Mouse (Mus musculus) left cerebral cortex, postnatal 4 days (tissue): ENCODE results near the gene Atp8a2. TPM values are rescaled to one million over a fixed set of nuclear protein-coding genes. Genes with fewer than 3 reads are reported as not detected.
A peak's percentile ranks its signal among the peaks of the same experiment; 100 is the strongest.

ENCODE experiments used
- DNase-seq: peaks from one replicate; pipeline ENCODE4 v3.0.0-alpha.2; 2022
- intact Hi-C: fragments of 180-260 bp; cut with DNase I; formaldehyde crosslinking; loops from one replicate; pipeline ENCODE4 v1.15.1; 2025
- total RNA-seq, 2 experiments: library from RNA; stranded (reverse); gene quantifications; 2 replicates each; pipeline ENCODE4 v1.2.3; 2021

Atp8a2 gene
- total RNA-seq, 2 experiments from 2014 or later = 95.4 to 98.7 TPM

DNA sequence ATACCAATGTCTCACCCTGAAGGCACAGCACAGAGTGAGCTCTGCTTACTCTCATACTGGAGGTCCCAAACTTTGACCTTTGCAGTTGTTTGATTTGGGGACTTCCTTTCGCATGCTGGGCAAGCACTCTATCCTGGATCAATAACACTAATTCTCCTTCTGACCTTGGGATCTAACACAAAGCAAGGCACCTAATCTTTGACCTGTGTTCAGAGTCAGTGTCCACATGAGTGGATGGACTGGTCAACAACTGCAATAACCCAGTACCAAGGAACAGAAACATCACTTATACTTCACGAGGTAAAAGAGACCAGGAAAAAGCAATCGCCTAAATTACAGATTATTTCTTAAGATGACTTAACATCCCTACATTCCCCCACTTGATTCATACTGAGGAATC is 136.0 kb downstream of the Atp8a2 start:
- intact Hi-C loops = no loop called here

DNA sequence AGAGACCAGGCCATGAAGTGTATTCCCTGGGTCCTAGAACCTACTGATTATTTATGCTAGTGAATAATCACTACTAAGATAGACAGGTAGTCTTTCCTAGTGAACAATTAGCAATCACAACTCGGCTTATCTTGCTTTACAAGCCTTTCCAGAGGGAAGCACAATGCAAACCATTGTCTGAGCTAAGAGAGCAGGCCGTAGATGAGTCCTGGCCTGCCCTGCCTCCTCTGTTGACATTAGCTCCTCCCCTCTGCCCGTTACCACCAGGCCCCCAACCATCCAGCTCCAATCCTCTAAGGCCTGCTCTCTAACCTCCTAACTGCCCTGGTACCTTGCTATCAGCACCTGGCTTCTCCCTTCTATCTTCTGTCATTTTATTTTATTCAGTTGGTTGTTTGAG is 138.1 kb downstream of the Atp8a2 start:
- intact Hi-C loops = no loop called here
- DNase-seq = no peak

More for the DNA sequence above, 136.0 kb downstream of the Atp8a2 start:
- no peak for DNase-seq

- intact Hi-C loops = no loop called here
- no peak for DNase-seq
These were observed 141.7 kb downstream of the Atp8a2 start for GRCm38 (mm10) chr14:60055231-60055630.

DNA sequence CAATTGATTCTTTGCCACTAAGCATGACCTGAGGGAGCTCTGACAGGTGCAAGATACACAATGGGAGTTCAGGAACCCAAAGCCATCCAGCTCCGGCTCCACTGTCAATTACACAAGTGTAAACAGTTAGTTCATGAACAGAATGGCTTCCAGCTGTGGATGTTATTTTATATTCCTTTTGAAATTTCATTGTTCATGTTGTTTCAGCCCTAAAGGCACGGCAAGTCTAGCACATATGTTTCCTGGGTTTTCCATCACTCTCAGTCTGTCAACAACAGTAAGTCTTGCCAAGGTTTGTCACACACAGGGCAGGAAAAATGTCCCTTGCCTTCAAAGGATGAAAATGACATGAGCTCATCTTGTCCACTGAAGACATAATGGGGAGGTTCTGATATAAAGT is 166.3 kb downstream of the Atp8a2 start:
- no peak for DNase-seq
- intact Hi-C loops = no loop called here

- no peak for DNase-seq
- intact Hi-C loops = no loop called here
These were observed 169.8 kb downstream of the Atp8a2 start for GRCm38 (mm10) chr14:60027139-60027538.

GRCm38 (mm10) chr14:60026647-60027046 is 170.3 kb downstream of the Atp8a2 start:
- DNase-seq = peak; percentile 46
- intact Hi-C loops = no loop called here

GRCm38 (mm10) chr14:60015891-60016290 is 181.1 kb downstream of the Atp8a2 start:
- DNase-seq = peak; percentile 85
- intact Hi-C loops = loop anchor here (2.0 kb wide), 1 partner anchor 411 kb away; no protein-coding TSS in a partner anchor

GRCm38 (mm10) chr14:60001801-60002200 is 195.2 kb downstream of the Atp8a2 start:
- intact Hi-C loops = no loop called here
- DNase-seq = no peak

DNA sequence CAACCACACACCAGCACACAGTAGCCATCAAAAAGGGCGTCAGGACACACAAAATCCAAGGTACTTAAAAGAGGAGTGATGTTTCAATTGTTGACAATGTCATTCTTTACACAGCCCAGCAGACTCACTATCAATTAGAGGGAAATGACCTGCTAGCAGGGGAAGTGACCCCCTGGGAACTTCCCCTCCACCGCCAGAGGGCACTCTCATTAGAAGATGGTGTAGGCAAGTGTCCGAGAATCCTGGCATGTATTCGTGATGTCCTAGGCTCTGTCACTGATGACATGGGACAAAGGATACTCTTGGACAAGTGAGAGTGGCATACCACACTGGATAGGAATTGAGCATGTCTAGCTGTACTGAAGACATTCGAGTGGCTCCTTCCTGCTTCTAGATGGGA is 208.1 kb downstream of the Atp8a2 start:
- DNase-seq = peak; percentile 10
- intact Hi-C loops = no loop called here

DNA sequence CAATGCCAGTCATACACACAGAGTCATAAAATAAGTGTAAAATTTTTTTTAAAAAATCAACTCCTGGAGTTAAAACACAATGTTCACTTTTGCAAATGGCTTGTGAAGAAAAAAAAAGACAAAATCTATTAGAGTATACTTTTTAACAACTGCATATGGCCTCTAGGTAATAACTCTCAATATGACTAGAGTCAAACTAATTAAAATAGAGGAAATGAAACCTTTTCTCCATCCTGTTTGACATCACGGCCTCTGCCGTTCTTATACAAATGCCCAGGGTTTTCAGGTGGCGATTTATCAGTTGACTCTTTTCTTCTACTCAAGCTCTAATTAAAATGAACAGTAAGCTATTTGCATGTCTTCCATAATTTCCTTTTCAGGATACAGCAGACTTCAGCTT is 209.0 kb downstream of the Atp8a2 start:
- intact Hi-C loops = no loop called here

DNA sequence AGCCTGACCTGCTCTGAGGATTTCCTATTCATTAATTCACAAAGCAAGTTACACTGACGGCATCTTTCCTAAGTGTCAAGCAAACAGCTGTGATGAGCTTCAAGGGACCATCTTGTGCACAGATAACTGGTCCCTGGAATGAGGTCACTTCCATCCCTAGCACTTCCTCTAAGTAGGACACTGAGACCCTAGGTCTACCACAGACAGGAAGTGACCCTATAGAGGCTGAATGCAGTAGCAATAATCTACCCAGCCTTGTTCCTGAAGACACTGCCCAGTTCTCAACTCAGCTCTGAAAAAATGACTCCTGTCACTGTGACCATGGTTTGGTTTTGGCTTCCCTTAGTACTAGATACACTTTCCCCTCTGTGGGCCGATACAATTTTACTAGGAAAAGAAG is 219.0 kb downstream of the Atp8a2 start:
- intact Hi-C loops = no loop called here
- DNase-seq = no peak

More for the DNA sequence above, 209.0 kb downstream of the Atp8a2 start:
- no peak for DNase-seq

- DNase-seq = no peak
- intact Hi-C loops = no loop called here
These were observed 225.7 kb downstream of the Atp8a2 start for GRCm38 (mm10) chr14:59971221-59971730.

DNA sequence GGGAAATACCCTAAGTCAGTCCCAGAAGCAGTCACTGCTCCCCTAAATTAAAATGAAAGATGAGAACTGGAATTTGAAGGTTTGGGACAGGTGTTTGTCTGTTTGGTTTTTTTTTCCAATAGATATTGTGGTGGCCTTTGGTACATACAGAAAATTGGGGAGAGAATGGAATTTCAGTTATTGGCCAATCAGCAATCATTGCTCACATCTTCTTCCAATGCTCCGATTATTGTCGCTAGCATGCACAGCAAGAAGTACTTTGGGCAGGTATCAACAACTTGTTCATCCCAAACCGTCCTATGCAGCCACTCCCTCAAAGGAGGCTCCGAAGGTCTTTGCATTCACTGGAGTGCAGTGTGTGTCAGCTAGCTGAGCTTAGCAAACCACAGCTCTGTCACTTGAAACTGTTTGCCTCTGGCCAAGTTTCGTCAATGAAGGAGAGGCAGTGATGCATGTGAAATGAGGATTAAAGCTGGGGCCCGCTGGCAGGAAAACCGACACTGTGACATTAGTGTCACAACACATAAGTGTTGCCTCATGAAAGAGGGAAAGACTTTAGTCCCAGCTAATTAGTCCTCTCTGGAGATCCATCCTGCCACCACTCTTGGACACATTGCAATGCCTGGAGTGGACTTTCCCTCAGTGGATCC is 227.4 kb downstream of the Atp8a2 start:
- DNase-seq = peak; percentile 76
- intact Hi-C loops = no loop called here

DNA sequence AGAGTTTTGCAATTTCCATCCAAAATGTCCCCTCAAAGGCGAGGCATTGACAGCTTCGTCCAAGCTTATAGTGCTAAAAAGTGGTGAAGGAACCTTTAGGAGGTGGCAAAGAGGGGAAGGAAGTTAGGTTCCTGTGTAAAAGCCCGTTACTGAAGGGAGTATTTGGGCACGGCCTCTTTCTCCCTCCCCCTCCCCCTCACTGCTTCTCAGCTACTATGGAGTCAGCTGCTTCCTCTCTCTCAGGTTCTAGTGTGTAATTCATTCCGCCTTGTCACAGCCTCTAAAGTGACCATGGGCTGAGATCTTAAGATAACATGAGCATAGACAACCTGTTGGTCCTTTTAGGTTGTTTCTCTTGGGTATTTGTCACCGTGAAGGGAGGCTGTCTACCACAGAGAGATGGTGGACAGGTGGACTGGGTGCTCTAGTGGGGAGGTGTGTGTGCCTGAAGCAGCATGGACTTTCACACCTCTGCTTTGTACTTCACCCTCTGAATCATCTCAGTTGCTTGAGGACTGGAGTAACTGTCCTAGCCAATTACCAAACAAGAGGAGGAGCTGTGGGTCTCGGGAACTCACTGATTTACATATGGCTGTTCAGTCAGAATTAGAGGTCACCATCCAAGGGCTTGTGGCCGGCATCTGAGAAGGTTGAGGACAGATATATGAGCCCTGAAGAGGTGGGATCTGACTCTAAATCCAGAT is 229.0 kb downstream of the Atp8a2 start:
- no peak for DNase-seq
- intact Hi-C loops = no loop called here

DNA sequence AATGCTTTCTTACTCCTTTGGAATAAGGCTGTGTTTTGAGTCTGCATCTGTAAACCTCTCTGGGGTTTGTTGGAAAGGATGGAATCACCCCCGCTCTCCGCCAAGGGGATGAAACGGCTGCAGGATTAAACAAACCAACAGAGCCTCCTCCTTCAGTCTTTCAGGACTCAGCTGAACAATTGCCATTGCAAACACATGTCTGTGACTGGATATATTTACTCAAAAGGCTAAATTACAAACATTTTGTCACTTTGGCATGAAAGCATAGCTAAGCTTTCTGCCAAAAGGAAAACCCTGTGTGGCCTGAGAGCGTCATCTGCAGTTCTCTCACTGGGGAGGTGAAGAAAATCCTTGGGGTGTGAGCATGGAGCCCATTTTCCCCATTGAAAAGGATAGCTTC is 230.0 kb downstream of the Atp8a2 start:
- intact Hi-C loops = no loop called here
- no peak for DNase-seq

DNA sequence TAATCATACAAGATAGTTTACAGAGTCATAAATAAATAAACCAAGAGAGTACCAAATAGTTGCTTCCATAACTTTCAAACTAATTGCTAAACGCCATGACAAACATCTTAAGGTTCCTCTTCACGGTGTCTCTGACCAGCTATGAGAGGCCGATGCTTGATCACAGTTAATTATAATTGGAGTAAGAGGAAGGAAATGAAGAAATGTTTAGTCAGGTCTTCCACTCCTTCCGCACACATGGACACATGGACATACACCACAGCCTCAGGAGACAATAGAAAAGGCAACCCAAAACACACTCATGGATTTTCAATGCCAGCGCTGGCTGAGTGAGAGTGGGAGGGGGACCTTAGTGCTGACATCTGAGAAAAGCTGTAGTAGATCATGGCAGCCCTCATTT is 232.4 kb downstream of the Atp8a2 start:
- intact Hi-C loops = no loop called here
- DNase-seq = no peak

GRCm38 (mm10) chr14:59960961-59961360 is 236.0 kb downstream of the Atp8a2 start:
- intact Hi-C loops = no loop called here
- DNase-seq = no peak

GRCm38 (mm10) chr14:59960214-59960890 is 236.6 kb downstream of the Atp8a2 start:
- no peak for DNase-seq
- intact Hi-C loops = no loop called here

DNA sequence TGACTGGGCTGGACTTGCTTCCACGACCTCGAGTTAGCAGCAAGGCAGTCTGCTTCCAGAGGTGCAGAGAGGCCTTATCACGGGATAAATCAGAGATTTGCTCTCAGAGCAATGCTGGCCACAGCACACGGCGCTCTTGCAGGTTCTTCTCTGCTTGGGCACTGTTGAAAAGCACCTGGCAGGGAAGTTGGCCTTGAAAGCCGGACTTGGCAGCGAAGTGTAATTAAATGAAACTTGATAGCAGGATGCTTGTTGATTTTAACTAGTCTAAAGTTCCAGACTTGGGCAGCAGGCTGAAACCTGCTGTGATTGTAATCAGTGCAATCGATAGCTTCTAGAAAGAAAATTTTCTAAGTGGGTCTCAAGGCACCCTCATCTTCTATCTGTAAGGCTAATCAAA is 237.3 kb downstream of the Atp8a2 start:
- intact Hi-C loops = no loop called here
- no peak for DNase-seq

DNA sequence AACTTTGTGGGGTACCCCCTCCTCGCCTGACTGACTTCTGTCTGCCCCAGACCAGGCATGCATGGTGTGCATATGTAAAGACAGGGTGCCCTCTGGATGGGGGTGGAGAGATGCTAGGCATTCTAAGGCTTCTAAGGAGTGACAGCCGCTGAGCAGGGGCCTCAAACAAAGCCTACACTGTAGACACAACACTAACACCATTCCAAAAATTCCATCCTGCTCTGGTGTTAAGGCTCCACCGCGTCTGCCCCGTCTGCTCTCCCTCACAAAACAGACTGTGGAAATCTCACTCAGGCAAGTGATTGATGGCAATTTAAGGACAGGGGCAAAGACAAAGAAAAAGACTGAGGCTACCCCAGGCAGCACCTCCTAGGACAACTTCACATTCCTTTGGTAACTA is 247.0 kb downstream of the Atp8a2 start:
- DNase-seq = no peak
- intact Hi-C loops = loop anchor here (10.0 kb wide), 1 partner anchor 335 kb away; no protein-coding TSS in a partner anchor

GRCm38 (mm10) chr14:59942864-59943611 is 253.9 kb downstream of the Atp8a2 start:
- peak; percentile 85 for DNase-seq
- intact Hi-C loops = loop anchor here (10.0 kb wide), 1 partner anchor 328 kb away; no protein-coding TSS in a partner anchor
